Mouse (Mus musculus) lung, postnatal 0 days (tissue): Measurements from ENCODE around the gene Gon4l. TPM values are rescaled to one million over a fixed set of nuclear protein-coding genes. Genes with fewer than 3 reads are reported as not detected.
"Not testable (repeated sequence)": the region's sequence is repeated elsewhere in the genome, so short reads cannot be mapped to it uniquely, and the experiment has no call there.

Experiments used
- ATAC-seq: fragments of 200-750 bp; cut with Nextera tagmentation; 2 replicates; pipeline ENCODE4 v1.8.0; 2017; ENCODE audit warnings: moderate library complexity
- DNase-seq: peaks from one replicate; pipeline ENCODE4 v3.0.0-alpha.2; 2016; ENCODE audit warnings: low spot score
- H3K27ac ChIP-seq: fragments of 300-500 bp; sonication (generic); 2 replicates; pipeline ENCODE4 v1.5.1; 2014; ENCODE audit warnings: antibody characterized with exemption, mild to moderate bottlenecking, low read length, mixed read lengths
- H3K27me3 ChIP-seq: fragments of 300-500 bp; sonication (generic); replicated peaks from 2 replicates; pipeline ENCODE4 v1.6.1; 2014; ENCODE audit warnings: low read length, mixed read lengths; ENCODE audit not compliant: insufficient read depth
- H3K36me3 ChIP-seq: fragments of 300-500 bp; sonication (generic); 2 replicates; pipeline ENCODE4 v1.6.1; 2014; ENCODE audit warnings: low read length, mixed read lengths; ENCODE audit not compliant: insufficient read depth
- H3K4me1 ChIP-seq: fragments of 300-500 bp; sonication (generic); 2 replicates; pipeline ENCODE4 v1.6.1; 2014; ENCODE audit warnings: antibody characterized with exemption, low read depth, low read length, mixed read lengths; ENCODE audit not compliant: insufficient read depth
- H3K4me2 ChIP-seq: fragments of 300-500 bp; sonication (generic); replicated peaks from 2 replicates; pipeline ENCODE4 v1.6.1; 2014; ENCODE audit warnings: low read depth, mild to moderate bottlenecking, low read length, moderate library complexity, mixed read lengths
- H3K4me3 ChIP-seq: fragments of 300-500 bp; sonication (generic); 2 replicates; pipeline ENCODE4 v1.5.1; 2014; ENCODE audit warnings: low read depth, low read length
- H3K9ac ChIP-seq: fragments of 300-500 bp; sonication (generic); replicated peaks from 2 replicates; pipeline ENCODE4 v1.6.1; 2014; ENCODE audit warnings: low read depth, mild to moderate bottlenecking
- H3K9me3 ChIP-seq: fragments of 300-500 bp; sonication (generic); 2 replicates; pipeline ENCODE4 v1.6.1; 2016; ENCODE audit warnings: low read length, mixed read lengths
- CTCF ChIP-seq: IDR thresholded peaks from 2 replicates; pipeline ENCODE4 v1.5.1; 2016; ENCODE audit warnings: antibody characterized with exemption, mild to moderate bottlenecking
- EP300 ChIP-seq: IDR thresholded peaks from 2 replicates; pipeline ENCODE4 v1.6.1; 2016; ENCODE audit warnings: antibody characterized with exemption, mild to moderate bottlenecking, control low read depth
- WGBS: fragments of 180-500 bp; shearing (Covaris S2); extraction: QIAGEN DNeasy Blood & Tissue Kit; methylation state at CpG from one replicate; pipeline ENCODE4 v1.1.7; 2014; 5-methylcytosine and 5-hydroxymethylcytosine counted together
- polyA plus RNA-seq: library from polyadenylated mRNA; unstranded; fragments of >200 nt; fragmentation: Nextera tagmentation; extraction: Ambion mirVana; gene quantifications from 2 replicates; pipeline ENCODE4 v1.2.1, GENCODE M21; 2015

The Gon4l gene
- polyA plus RNA-seq, 1 experiment from 2014 or later, result 4.6 TPM

DNA sequence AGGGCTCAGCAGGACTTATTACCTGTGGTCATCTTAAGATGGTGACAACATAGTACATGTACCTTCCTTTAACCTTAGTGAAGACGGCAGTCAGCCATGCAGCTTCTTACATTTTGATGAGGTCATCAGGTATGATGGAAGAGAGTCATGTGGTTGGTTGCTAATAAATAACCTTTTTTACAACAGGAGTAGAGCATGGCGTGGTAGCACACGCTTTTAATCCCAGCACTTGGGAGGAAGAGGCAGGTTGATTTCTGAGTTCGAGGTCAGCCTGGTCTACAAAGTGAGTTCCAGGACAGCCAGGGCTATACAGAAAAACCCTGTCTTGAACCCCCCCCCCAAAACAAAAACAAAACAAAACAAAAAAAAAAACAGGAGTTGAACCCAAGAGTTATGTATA, 47.5 kb downstream of the Gon4l start:
- H3K9ac ChIP-seq, H3K36me3 ChIP-seq, H3K27ac ChIP-seq, H3K4me1 ChIP-seq, ATAC-seq, DNase-seq, H3K9me3 ChIP-seq, H3K4me2 ChIP-seq, H3K27me3 ChIP-seq, H3K4me3 ChIP-seq: not testable (repeated sequence)
- 94% methylated on average over 4 of the region's 4 CpGs for WGBS

DNA sequence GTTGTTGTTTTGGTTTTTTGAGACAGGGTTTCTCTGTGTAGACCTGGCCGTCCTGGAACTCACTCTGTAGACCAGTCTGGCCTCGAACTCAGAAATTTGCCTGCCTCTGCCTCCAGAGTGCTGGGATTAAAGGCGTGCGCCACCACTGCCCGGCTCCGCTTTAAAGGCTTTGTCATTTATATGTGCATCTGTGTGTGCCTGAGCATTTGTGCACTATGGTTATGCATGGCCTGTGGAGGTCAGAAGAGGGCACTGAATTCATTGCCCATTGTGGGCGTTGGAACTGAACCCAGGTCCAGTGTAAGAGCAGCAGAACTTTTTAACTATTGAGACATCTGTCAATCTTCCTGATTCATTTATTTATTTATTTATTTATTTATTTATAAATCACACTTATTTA, 58.0 kb downstream of the Gon4l start:
- H3K4me3 ChIP-seq, H3K4me1 ChIP-seq, ATAC-seq, H3K4me2 ChIP-seq, H3K9me3 ChIP-seq, H3K27ac ChIP-seq, H3K9ac ChIP-seq, H3K36me3 ChIP-seq, DNase-seq, H3K27me3 ChIP-seq: not testable (repeated sequence)
- 96% methylated on average over 7 of the region's 7 CpGs for WGBS

DNA sequence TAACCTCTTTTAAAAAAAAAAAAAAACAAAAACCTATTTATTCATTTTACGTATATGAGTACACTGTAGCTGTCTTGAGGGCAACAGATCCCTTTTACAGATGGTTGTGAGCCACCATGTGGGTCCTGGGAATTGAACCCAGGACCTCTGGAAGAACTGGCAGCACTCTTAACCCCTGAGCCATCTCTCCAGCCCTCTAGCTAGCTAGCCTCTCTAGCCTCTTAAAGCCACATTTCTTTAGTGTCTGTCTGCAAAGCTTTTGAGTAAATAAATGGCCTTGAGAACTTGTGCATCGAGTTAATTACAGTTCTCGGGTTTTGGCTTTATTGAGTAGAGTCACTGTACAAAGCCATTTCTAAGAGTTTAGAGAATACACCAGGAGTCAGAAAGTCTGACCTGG, 69.8 kb downstream of the Gon4l start:
- H3K4me2 ChIP-seq, result no peak overlapping the region
- no peak for TF ChIP-seq EP300
- TF ChIP-seq CTCF, result no peak
- no peak overlapping the region for H3K27ac ChIP-seq
- no peaks in the 10 kb centered on the region for H3K4me1 ChIP-seq
- DNase-seq (no peak), ATAC-seq (no peak)
- H3K4me3 ChIP-seq, result no peak overlapping the region
- H3K9me3 ChIP-seq, result no peaks in the 10 kb centered on the region
- peaks cover 57% of the 10 kb centered on the region for H3K36me3 ChIP-seq
- H3K27me3 ChIP-seq, result no peaks in the 10 kb centered on the region
- H3K9ac ChIP-seq, result no peak overlapping the region
- WGBS, result 80% methylated on average over 3 of the region's 3 CpGs

DNA sequence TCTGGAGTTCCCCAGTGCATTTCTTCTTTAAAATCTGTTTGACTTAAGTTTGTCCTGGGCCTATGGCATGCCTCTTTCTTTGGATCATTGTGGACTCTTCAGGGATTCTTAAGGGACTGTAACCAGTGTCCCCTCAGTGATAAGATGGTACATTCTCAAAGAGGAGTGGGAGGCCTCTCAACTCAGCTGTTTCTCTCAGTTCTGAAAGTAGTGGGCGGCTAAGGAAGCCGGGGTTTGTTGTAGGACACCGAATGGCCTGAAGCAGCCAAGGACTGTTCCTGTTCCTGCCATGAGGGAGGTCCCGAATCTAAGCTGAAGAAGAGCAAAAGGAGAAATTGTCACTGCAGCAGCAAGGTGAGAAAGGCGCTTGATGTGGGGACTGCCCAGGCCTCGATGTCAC, 70.2 kb downstream of the Gon4l start:
- no peaks in the 10 kb centered on the region for H3K9me3 ChIP-seq
- no peak overlapping the region for H3K9ac ChIP-seq
- ATAC-seq, result no peak
- WGBS, result 85% methylated on average over 6 of the region's 6 CpGs
- H3K4me3 ChIP-seq, result no peak overlapping the region
- TF ChIP-seq CTCF (no peak), EP300 (no peak)
- no peaks in the 10 kb centered on the region for H3K4me1 ChIP-seq
- no peak overlapping the region for H3K27ac ChIP-seq
- H3K27me3 ChIP-seq, result no peaks in the 10 kb centered on the region
- DNase-seq, result no peak
- H3K4me2 ChIP-seq, result no peak overlapping the region
- H3K36me3 ChIP-seq, result peaks cover 60% of the 10 kb centered on the region

DNA sequence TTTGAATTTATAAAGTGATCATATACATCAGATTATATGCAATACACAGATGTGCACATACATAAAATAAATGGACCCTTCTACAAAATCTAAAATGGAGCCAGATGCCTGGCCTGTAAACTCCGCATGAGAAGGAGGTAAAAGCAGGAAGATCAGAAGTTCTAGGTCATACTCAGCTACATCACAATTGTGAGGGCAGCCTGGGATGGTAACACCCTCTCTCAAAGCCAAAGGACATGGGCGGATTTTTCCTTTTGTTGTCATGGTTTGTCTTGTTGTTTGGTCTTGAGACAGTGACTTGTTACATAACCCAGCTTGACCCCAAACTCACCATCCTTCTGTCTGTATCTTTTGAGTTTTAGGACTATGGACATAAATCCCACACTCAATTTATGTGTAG, 70.7 kb downstream of the Gon4l start:
- DNase-seq, result no peak
- Histone ChIP-seq H3K9me3 (no peaks in the 10 kb centered on the region), H3K9ac (no peak overlapping the region), H3K27ac (no peak overlapping the region), H3K4me3 (no peak overlapping the region), H3K36me3 (peaks cover 60% of the 10 kb centered on the region), H3K4me1 (no peaks in the 10 kb centered on the region), H3K27me3 (no peaks in the 10 kb centered on the region), H3K4me2 (no peak overlapping the region)
- ATAC-seq, result no peak
- 89% methylated on average over 2 of the region's 2 CpGs for WGBS
- TF ChIP-seq CTCF, result no peak
- TF ChIP-seq EP300, result no peak

DNA sequence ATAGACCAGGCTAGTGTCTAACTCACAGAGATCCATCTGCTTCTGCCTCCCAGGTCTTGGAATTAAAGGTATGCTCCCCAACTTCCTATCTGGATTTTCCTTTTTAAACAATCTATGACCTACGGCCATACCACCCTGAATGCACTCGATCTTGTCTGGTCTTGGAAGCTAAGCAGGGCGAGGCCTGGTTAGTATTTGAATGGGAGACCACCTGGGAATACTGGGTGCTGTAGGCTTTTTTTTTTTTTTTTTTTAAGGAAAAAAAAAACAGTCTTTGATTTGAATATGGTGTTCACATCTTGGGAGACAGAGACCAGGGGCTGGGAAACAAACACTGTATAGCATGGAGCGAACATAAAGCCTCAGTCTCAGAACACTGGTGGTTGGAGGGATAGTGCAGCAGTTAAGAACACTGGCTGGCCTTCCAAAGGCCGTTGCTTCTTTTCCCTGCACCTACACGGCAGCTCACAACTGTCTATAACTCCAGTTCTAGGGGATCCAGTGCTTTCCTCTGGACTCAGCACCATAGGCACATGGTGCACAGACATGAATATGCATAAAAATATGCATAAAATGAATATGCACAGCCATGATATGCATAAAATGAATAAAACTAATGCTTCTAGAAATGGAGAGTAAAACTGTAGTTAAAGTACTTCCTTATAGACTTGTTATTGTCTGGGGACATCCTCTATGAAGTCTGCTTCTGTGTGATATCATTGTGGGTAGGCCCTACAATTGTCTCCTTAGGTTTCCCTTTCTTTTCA, 71.5 kb downstream of the Gon4l start:
- 85% methylated on average over 6 of the region's 6 CpGs for WGBS
- no peak for ATAC-seq
- TF ChIP-seq CTCF (no peak), EP300 (no peak)
- peaks cover 59% of the 10 kb centered on the region for H3K36me3 ChIP-seq
- H3K9ac ChIP-seq, result no peak overlapping the region
- no peak overlapping the region for H3K4me2 ChIP-seq
- H3K4me1 ChIP-seq, result no peaks in the 10 kb centered on the region
- H3K27me3 ChIP-seq, result no peaks in the 10 kb centered on the region
- no peaks in the 10 kb centered on the region for H3K9me3 ChIP-seq
- DNase-seq, result no peak
- H3K27ac ChIP-seq, result no peak overlapping the region
- H3K4me3 ChIP-seq, result no peak overlapping the region

DNA sequence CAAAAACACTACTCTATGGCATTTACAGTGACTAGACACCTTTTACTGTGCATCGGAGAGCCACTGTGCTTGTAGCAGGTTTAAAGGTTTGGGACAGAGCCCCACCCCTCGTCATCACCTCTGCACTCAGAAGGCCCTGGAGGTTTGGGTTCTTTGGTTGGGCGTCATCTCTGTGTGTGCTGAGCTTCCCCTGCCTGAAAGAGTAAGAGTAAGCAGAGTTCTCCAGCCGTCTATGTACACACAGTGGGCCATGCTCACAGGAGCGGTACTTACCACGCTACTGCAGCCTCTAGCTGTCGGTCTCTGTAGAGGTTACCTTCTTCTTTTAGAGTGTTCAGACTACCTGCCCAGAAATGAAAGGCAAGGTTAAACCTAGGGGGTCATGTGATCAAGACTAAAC, 77.6 kb downstream of the Gon4l start:
- no peaks in the 10 kb centered on the region for H3K9me3 ChIP-seq
- no peak overlapping the region for H3K4me3 ChIP-seq
- H3K4me1 ChIP-seq, result peaks cover 5% of the 10 kb centered on the region; the same call in 1 of the 2 replicates
- no peak overlapping the region for H3K27ac ChIP-seq
- ATAC-seq, result no peak
- H3K4me2 ChIP-seq, result no peak overlapping the region; the same call in 1 of the 2 replicates
- H3K9ac ChIP-seq, result no peak overlapping the region
- H3K36me3 ChIP-seq, result peaks cover 16% of the 10 kb centered on the region; the same call in 1 of the 2 replicates
- TF ChIP-seq CTCF (no peak), EP300 (no peak)
- no peaks in the 10 kb centered on the region for H3K27me3 ChIP-seq
- whole genome bisulfite sequencing, result 78% methylated on average over 7 of the region's 7 CpGs
- no peak for DNase-seq
